ENCODE assay signal across 23 mouse cellular contexts in genomic region chr14:67602960-67603359, GRCm38 (mm10).
DNase-seq lines count a peak whose midpoint lies in the region; ATAC-seq lines count a peak whose summit lies in the region.
"Had no signal": no experiment of that assay in that cellular context is flagged by ENCODE, and none has a peak within 500 bp of the region (broad histone marks: within the 10 kb centered on the region; RNA-seq: fewer than 3 reads in every experiment).

No protein-coding gene starts in this region.

- ATAC-seq in heart, embryonic 12.5 days (ENCODE audit: insufficient number of reproducible peaks, low FRiP score) = no peak
- no peak for ATAC-seq in midbrain, embryonic 14.5 days (ENCODE audit: low FRiP score, low TSS enrichment)
- ATAC-seq: activated CD4-positive, CD25-positive, alpha-beta regulatory T cell, adult 4 months; CD4-positive, CD25-positive, alpha-beta regulatory T cell, adult 4 months; inflammation-experienced regulatory T-cells, adult 6 months; liver, postnatal 0 days had no signal

- H3K9ac ChIP-seq in heart, embryonic 12.5 days = no peak overlapping the region
- no peak overlapping the region for H3K9ac ChIP-seq in midbrain, embryonic 14.5 days (replicated peaks; ENCODE audit: low read length)
- H3K9ac ChIP-seq: forebrain, embryonic 12.5 days; hindbrain, embryonic 13.5 days; limb, embryonic 15.5 days; liver, postnatal 0 days had no signal

- 0 out of 2 replicates have a peak, but pooled peaks cover 13% of the 10 kb centered on the region for H3K27me3 ChIP-seq in heart, embryonic 12.5 days (replicated peaks)
- no peaks in the 10 kb centered on the region for H3K27me3 ChIP-seq in midbrain, embryonic 14.5 days (ENCODE audit: control insufficient read depth, insufficient read depth, low read length)
- H3K27me3 ChIP-seq: limb, embryonic 15.5 days had no signal

- 67% methylated on average over 4 of the region's 4 CpGs for WGBS in heart, embryonic 12.5 days
- WGBS in midbrain, embryonic 14.5 days = 86% methylated on average over 4 of the region's 4 CpGs

- no peaks in the 10 kb centered on the region; the same call in 1 of the 2 replicates for H3K4me1 ChIP-seq in heart, embryonic 12.5 days (replicated peaks)
- H3K4me1 ChIP-seq in midbrain, embryonic 14.5 days (ENCODE audit: control insufficient read depth, insufficient read depth, low read length) = peaks cover 1% of the 10 kb centered on the region; the same call in 1 of the 2 replicates

- no peaks in the 10 kb centered on the region for H3K9me3 ChIP-seq in heart, embryonic 12.5 days (replicated peaks)
- H3K9me3 ChIP-seq in midbrain, embryonic 14.5 days (ENCODE audit: control insufficient read depth, low read length) = no peaks in the 10 kb centered on the region
- H3K9me3 ChIP-seq: embryonic facial prominence, embryonic 10.5 days; forebrain, embryonic 12.5 days; heart, embryonic 10.5 days; hindbrain, embryonic 13.5 days; limb, embryonic 15.5 days had no signal

- DNase-seq in adrenal gland, adult 2 months = peak; percentile 30
- no peak for DNase-seq in adrenal gland, adult 8-10 months
- DNase-seq in heart, adult 9 months (ENCODE audit: low spot score in 2 of 2) = peak; percentile 45 to 52
- peak; percentile 35 for DNase-seq in lung, postnatal 10 days
- no peak for DNase-seq in midbrain, embryonic 14.5 days
- DNase-seq in retina, embryonic 14.5 days (ENCODE audit: low spot score) = no peak
- DNase-seq in frontal cortex, postnatal 36 days (ENCODE audit: low spot score in 2 of 2) = no peak
- DNase-seq: cerebellum, adult 8-10 months; heart, postnatal 14 days; kidney, adult 2 months; kidney, postnatal 10 days; liver, postnatal 0 days; retina, postnatal 1 day had no signal

- H3K36me3 ChIP-seq in heart, embryonic 12.5 days = no peaks in the 10 kb centered on the region
- H3K36me3 ChIP-seq in midbrain, embryonic 14.5 days (ENCODE audit: control insufficient read depth, insufficient read depth, low read length) = no peaks in the 10 kb centered on the region
- H3K36me3 ChIP-seq: embryonic facial prominence, embryonic 10.5 days; forebrain, embryonic 12.5 days; heart, embryonic 10.5 days; hindbrain, embryonic 13.5 days; limb, embryonic 15.5 days had no signal

- no peak overlapping the region for H3K4me2 ChIP-seq in heart, embryonic 12.5 days
- H3K4me2 ChIP-seq in midbrain, embryonic 14.5 days (ENCODE audit: low read length) = no peak overlapping the region
- H3K4me2 ChIP-seq: forebrain, embryonic 12.5 days; hindbrain, embryonic 13.5 days; limb, embryonic 15.5 days had no signal

- H3K27ac ChIP-seq in heart, embryonic 12.5 days (ENCODE audit: poor library complexity, severe bottlenecking) = no peak overlapping the region
- H3K27ac ChIP-seq in midbrain, embryonic 14.5 days (replicated peaks; ENCODE audit: low read depth, low read length) = no peak overlapping the region
- H3K27ac ChIP-seq: embryonic facial prominence, embryonic 10.5 days; forebrain, embryonic 12.5 days; heart, embryonic 10.5 days; hindbrain, embryonic 13.5 days; layer of hippocampus, adult 2 months; limb, embryonic 15.5 days had no signal

- no peak overlapping the region for H3K4me3 ChIP-seq in heart, embryonic 12.5 days
- H3K4me3 ChIP-seq in midbrain, embryonic 14.5 days (replicated peaks; ENCODE audit: low read depth, low read length) = no peak overlapping the region
- H3K4me3 ChIP-seq: embryonic facial prominence, embryonic 10.5 days; forebrain, embryonic 12.5 days; heart, embryonic 10.5 days; hindbrain, embryonic 13.5 days; layer of hippocampus, adult 2 months; limb, embryonic 15.5 days had no signal

Comparison
In these comparisons a context has a peak if more than half of its experiments do, and no peak if none do; other contexts are left out.
1. DNase-seq: peak in adrenal gland, adult 2 months (single experiment), heart, adult 9 months (2 of 2) and lung, postnatal 10 days (single experiment); none in adrenal gland, adult 8-10 months (single experiment), midbrain, embryonic 14.5 days (single experiment), retina, embryonic 14.5 days (single experiment) and frontal cortex, postnatal 36 days (0 of 2).